Mouse (Mus musculus) olfactory bulb, adult 2 months (tissue): ENCODE results near the gene Zcchc14. TPM values are rescaled to one million over a fixed set of nuclear protein-coding genes. Genes with fewer than 3 reads are reported as not detected.

Experiments used
- H3K27ac ChIP-seq: fragments of 200-500 bp; 2 replicates; pipeline ENCODE4 v1.5.1; 2012; ENCODE audit warnings: low read depth, low read length; ENCODE audit not compliant: insufficient read depth
- H3K4me1 ChIP-seq: fragments of 200-500 bp; 2 replicates; pipeline ENCODE4 v1.6.1; 2012; ENCODE audit warnings: low read length; ENCODE audit not compliant: control insufficient read depth, insufficient read depth
- H3K4me3 ChIP-seq: fragments of 200-500 bp; 2 replicates; pipeline ENCODE4 v1.5.1; 2012; ENCODE audit warnings: mild to moderate bottlenecking, low read depth, low read length, moderate library complexity; ENCODE audit not compliant: insufficient read depth
- CTCF ChIP-seq: fragments of 200-500 bp; IDR thresholded peaks from 2 replicates; pipeline ENCODE4 v1.5.1; 2012; ENCODE audit warnings: low read depth, mild to moderate bottlenecking, low read length, moderate library complexity; ENCODE audit not compliant: insufficient read depth
- POLR2A ChIP-seq: fragments of 200-500 bp; IDR thresholded peaks from 2 replicates; pipeline ENCODE4 v1.6.1; 2012; ENCODE audit warnings: mild to moderate bottlenecking, low read depth, low read length, moderate library complexity; ENCODE audit not compliant: insufficient read depth
- WGBS: fragments of 180-500 bp; shearing (Covaris S2); methylation state at CpG from one replicate; pipeline ENCODE4 v1.1.7; 2018; 5-methylcytosine and 5-hydroxymethylcytosine counted together
- polyA plus RNA-seq: library from polyadenylated mRNA; stranded (reverse); fragments of >200 nt; gene quantifications from 2 replicates; pipeline ENCODE4 v1.2.4, GENCODE M21; 2012; ENCODE audit warnings: low replicate concordance; ENCODE audit not compliant: missing spikeins, insufficient read depth, insufficient read length

Gene Zcchc14
- polyA plus RNA-seq, 1 experiment: not detected

- H3K27ac ChIP-seq: 0 out of 2 replicates have a peak overlapping the region, but pooled peaks have one; percentile 1
- peak overlapping the region; percentile 9; the same call in 1 of the 2 replicates for H3K4me3 ChIP-seq
- WGBS: 3% methylated on average over 11 of the region's 11 CpGs
- TF ChIP-seq CTCF (no peak), POLR2A (no peak)
- H3K4me1 ChIP-seq: peaks cover 74% of the 10 kb centered on the region
Measured at GRCm38 (mm10) chr8:121643384-121643783, 9.3 kb downstream of the Zcchc14 start.

- Histone ChIP-seq H3K27ac (peak overlapping the region; percentile 1; the same call in 1 of the 2 replicates), H3K4me1 (peaks cover 74% of the 10 kb centered on the region), H3K4me3 (no peak overlapping the region)
- TF ChIP-seq CTCF (no peak), POLR2A (no peak)
- WGBS: 38% methylated on average over 3 of the region's 3 CpGs
Measured at GRCm38 (mm10) chr8:121642804-121643203, 9.9 kb downstream of the Zcchc14 start.

GRCm38 (mm10) chr8:121636180-121636579 lies 16.5 kb downstream of the Zcchc14 start:
- Histone ChIP-seq H3K27ac (no peak overlapping the region), H3K4me1 (peaks cover 69% of the 10 kb centered on the region), H3K4me3 (no peak overlapping the region)
- 48% methylated on average over 8 of the region's 8 CpGs for WGBS
- TF ChIP-seq POLR2A: no peak
- TF ChIP-seq CTCF: no peak

- Histone ChIP-seq H3K27ac (no peak overlapping the region), H3K4me1 (peaks cover 70% of the 10 kb centered on the region), H3K4me3 (no peak overlapping the region)
- TF ChIP-seq POLR2A (no peak), CTCF (no peak)
- 27% methylated on average over 6 of the region's 6 CpGs for WGBS
Measured at GRCm38 (mm10) chr8:121635534-121635933, 17.2 kb downstream of the Zcchc14 start.

GRCm38 (mm10) chr8:121632401-121632800 lies 20.3 kb downstream of the Zcchc14 start:
- Histone ChIP-seq H3K27ac (no peak overlapping the region), H3K4me1 (peaks cover 55% of the 10 kb centered on the region), H3K4me3 (no peak overlapping the region)
- WGBS: 51% methylated on average over 5 of the region's 5 CpGs
- TF ChIP-seq CTCF (no peak), POLR2A (no peak)

- TF ChIP-seq POLR2A (no peak), CTCF (no peak)
- 47% methylated on average over 7 of the region's 7 CpGs for WGBS
- peaks cover 52% of the 10 kb centered on the region for H3K4me1 ChIP-seq
- peak overlapping the region; percentile 59 for H3K27ac ChIP-seq
- H3K4me3 ChIP-seq: no peak overlapping the region
Measured at GRCm38 (mm10) chr8:121631645-121632071, 21.0 kb downstream of the Zcchc14 start.

- Histone ChIP-seq H3K4me1 (peaks cover 55% of the 10 kb centered on the region), H3K4me3 (no peak overlapping the region), H3K27ac (no peak overlapping the region)
- TF ChIP-seq CTCF (no peak), POLR2A (no peak)
- WGBS: 62% methylated on average over 4 of the region's 4 CpGs
Measured at GRCm38 (mm10) chr8:121628681-121629080, 24.0 kb downstream of the Zcchc14 start.

GRCm38 (mm10) chr8:121623043-121623442 lies 29.7 kb downstream of the Zcchc14 start:
- TF ChIP-seq POLR2A (no peak), CTCF (no peak)
- no peak overlapping the region for H3K4me3 ChIP-seq
- peak overlapping the region; percentile 80 for H3K27ac ChIP-seq
- H3K4me1 ChIP-seq: peaks cover 67% of the 10 kb centered on the region
- 13% methylated on average over 8 of the region's 8 CpGs for WGBS

- 0% methylated on average over 1 of the region's 1 CpGs for WGBS
- no peak overlapping the region for H3K4me3 ChIP-seq
- H3K27ac ChIP-seq: peak overlapping the region; percentile 80
- peaks cover 73% of the 10 kb centered on the region for H3K4me1 ChIP-seq
- TF ChIP-seq POLR2A (no peak), CTCF (no peak)
Measured at GRCm38 (mm10) chr8:121621879-121622278, 30.8 kb downstream of the Zcchc14 start.

GRCm38 (mm10) chr8:121620801-121621516 lies 31.7 kb downstream of the Zcchc14 start:
- H3K4me3 ChIP-seq: no peak overlapping the region
- TF ChIP-seq POLR2A: no peak
- TF ChIP-seq CTCF: no peak
- H3K27ac ChIP-seq: peak overlapping the region; percentile 65; the same call in 1 of the 2 replicates
- peaks cover 69% of the 10 kb centered on the region for H3K4me1 ChIP-seq
- 54% methylated on average over 12 of the region's 12 CpGs for WGBS
